Mouse (Mus musculus): Measurements from ENCODE around the gene Jade1.

Gene Jade1

GRCm38 (mm10) chr3:41574720-41575435, 19.3 kb downstream of the Jade1 start:
- no peak for ATAC-seq (ENCODE audit: insufficient number of reproducible peaks, low FRiP score, low TSS enrichment)

- ATAC-seq (ENCODE audit: insufficient number of reproducible peaks, low FRiP score, low TSS enrichment), result no peak
Observed at GRCm38 (mm10) chr3:41575971-41576370, 20.4 kb downstream of the Jade1 start.

- no peak for ATAC-seq (ENCODE audit: insufficient number of reproducible peaks, low FRiP score, low TSS enrichment)
Observed at GRCm38 (mm10) chr3:41577240-41577639, 21.7 kb downstream of the Jade1 start.

GRCm38 (mm10) chr3:41579873-41580272, 24.3 kb downstream of the Jade1 start:
- no peak for ATAC-seq (ENCODE audit: insufficient number of reproducible peaks, low FRiP score, low TSS enrichment)

GRCm38 (mm10) chr3:41580401-41581323, 25.1 kb downstream of the Jade1 start:
- no peak for ATAC-seq (ENCODE audit: insufficient number of reproducible peaks, low FRiP score, low TSS enrichment)

- ATAC-seq (ENCODE audit: insufficient number of reproducible peaks, low FRiP score, low TSS enrichment), result no peak
Observed at GRCm38 (mm10) chr3:41581436-41581835, 25.9 kb downstream of the Jade1 start.

GRCm38 (mm10) chr3:41582256-41582655, 26.7 kb downstream of the Jade1 start:
- ATAC-seq (ENCODE audit: insufficient number of reproducible peaks, low FRiP score, low TSS enrichment), result no peak

GRCm38 (mm10) chr3:41583092-41583491, 27.6 kb downstream of the Jade1 start:
- ATAC-seq (ENCODE audit: insufficient number of reproducible peaks, low FRiP score, low TSS enrichment), result no peak

- peak; percentile 37 for ATAC-seq (ENCODE audit: insufficient number of reproducible peaks, low FRiP score, low TSS enrichment)
Observed at GRCm38 (mm10) chr3:41583621-41584020, 28.1 kb downstream of the Jade1 start.

GRCm38 (mm10) chr3:41585548-41585947, 30.0 kb downstream of the Jade1 start:
- no peak for ATAC-seq (ENCODE audit: insufficient number of reproducible peaks, low FRiP score, low TSS enrichment)

- ATAC-seq (ENCODE audit: insufficient number of reproducible peaks, low FRiP score, low TSS enrichment), result no peak
Observed at GRCm38 (mm10) chr3:41586330-41586729, 30.8 kb downstream of the Jade1 start.

- ATAC-seq (ENCODE audit: insufficient number of reproducible peaks, low FRiP score, low TSS enrichment), result no peak
Observed at GRCm38 (mm10) chr3:41586917-41587316, 31.4 kb downstream of the Jade1 start.

GRCm38 (mm10) chr3:41587588-41587987, 32.1 kb downstream of the Jade1 start:
- no peak for ATAC-seq (ENCODE audit: insufficient number of reproducible peaks, low FRiP score, low TSS enrichment)

- ATAC-seq (ENCODE audit: insufficient number of reproducible peaks, low FRiP score, low TSS enrichment), result no peak
Observed at GRCm38 (mm10) chr3:41588495-41588894, 33.0 kb downstream of the Jade1 start.

- no peak for ATAC-seq (ENCODE audit: insufficient number of reproducible peaks, low FRiP score, low TSS enrichment)
Observed at GRCm38 (mm10) chr3:41589246-41589914, 33.8 kb downstream of the Jade1 start.

GRCm38 (mm10) chr3:41589988-41590387, 34.5 kb downstream of the Jade1 start:
- ATAC-seq (ENCODE audit: insufficient number of reproducible peaks, low FRiP score, low TSS enrichment), result no peak

GRCm38 (mm10) chr3:41590695-41591559, 35.4 kb downstream of the Jade1 start:
- ATAC-seq (ENCODE audit: insufficient number of reproducible peaks, low FRiP score, low TSS enrichment), result no peak

GRCm38 (mm10) chr3:41591651-41592170, 36.2 kb downstream of the Jade1 start:
- ATAC-seq (ENCODE audit: insufficient number of reproducible peaks, low FRiP score, low TSS enrichment), result no peak

- ATAC-seq (ENCODE audit: insufficient number of reproducible peaks, low FRiP score, low TSS enrichment), result peak; percentile 56
Observed at GRCm38 (mm10) chr3:41592805-41593204, 37.3 kb downstream of the Jade1 start.
